ENCODE assay signal across 8 mouse cellular contexts in the genomic region with DNA sequence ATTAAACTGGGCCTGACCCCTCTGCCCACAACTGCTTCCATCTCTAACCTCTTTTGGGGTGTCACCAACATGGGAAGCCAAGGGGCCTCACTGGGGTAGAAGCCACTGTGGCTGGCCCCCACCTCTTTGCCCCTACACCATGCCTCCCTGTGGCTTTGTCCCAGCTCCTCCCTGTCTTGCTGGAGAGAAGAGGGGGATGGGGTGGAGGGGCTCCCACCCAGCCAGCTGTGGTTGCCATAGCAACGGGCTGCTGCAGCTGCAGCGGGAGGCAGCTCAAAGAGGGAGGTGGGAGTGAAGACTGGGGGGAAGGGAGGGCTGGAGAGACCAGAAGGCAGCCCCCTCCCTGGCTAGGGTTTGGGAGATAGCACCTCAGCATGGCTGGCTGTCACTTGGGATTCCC. TPM values are rescaled to one million over a fixed set of nuclear protein-coding genes. Genes with fewer than 3 reads are reported as not detected.
A peak's percentile ranks its signal among the peaks of the same experiment; 100 is the strongest.
DNase-seq lines count a peak whose midpoint lies in the region; ATAC-seq and TF ChIP-seq lines count a peak whose summit lies in the region.

No protein-coding gene starts in this region.

- peak overlapping the region; percentile 77 for H3K27ac ChIP-seq in heart, embryonic 10.5 days
- H3K27ac ChIP-seq in embryonic facial prominence, embryonic 15.5 days (replicated peaks) = peak overlapping the region; percentile 93
- peak overlapping the region; percentile 95 for H3K27ac ChIP-seq in limb, embryonic 10.5 days
- peak overlapping the region; percentile 99 for H3K27ac ChIP-seq in olfactory bulb, adult 2 months (ENCODE audit: insufficient read depth, low read depth, low read length)

- peak overlapping the region; percentile 47 for H3K4me2 ChIP-seq in embryonic facial prominence, embryonic 15.5 days (replicated peaks)

- H3K4me3 ChIP-seq in heart, embryonic 10.5 days = no peak overlapping the region; the same call in 1 of the 2 replicates
- peak overlapping the region; percentile 3 for H3K4me3 ChIP-seq in embryonic facial prominence, embryonic 15.5 days (replicated peaks)
- H3K4me3 ChIP-seq in limb, embryonic 10.5 days = peak overlapping the region; percentile 45
- H3K4me3 ChIP-seq in olfactory bulb, adult 2 months (ENCODE audit: insufficient read depth, low read depth, low read length) = peak overlapping the region; percentile 10

- no peak overlapping the region for H3K9ac ChIP-seq in embryonic facial prominence, embryonic 15.5 days

- peaks cover 49% of the 10 kb centered on the region; the same call in 1 of the 2 replicates for H3K27me3 ChIP-seq in heart, embryonic 10.5 days (ENCODE audit: insufficient read depth, poor library complexity, severe bottlenecking)
- no peaks in the 10 kb centered on the region for H3K27me3 ChIP-seq in embryonic facial prominence, embryonic 15.5 days
- no peaks in the 10 kb centered on the region for H3K27me3 ChIP-seq in limb, embryonic 10.5 days (ENCODE audit: low read depth, poor library complexity, severe bottlenecking)

- no peak for DNase-seq in heart, embryonic 10.5 days (ENCODE audit: low spot score)
- no peak for DNase-seq in heart, adult 18-20 months
- peak; percentile 95 for DNase-seq in ES-CJ7 (ENCODE audit: low read depth, low spot score)
- peak; percentile 89 for DNase-seq in limb, embryonic 10.5 days (ENCODE audit: low spot score)
- DNase-seq in cerebellum, postnatal 36 days = no peak

- no peak for TF ChIP-seq POLR2A in olfactory bulb, adult 2 months (IDR thresholded peaks at IDR 0.05; ENCODE audit: insufficient read depth, low read depth, low read length)

- 0% methylated on average over 2 of the region's 2 CpGs for WGBS in heart, embryonic 10.5 days
- 0% methylated on average over 2 of the region's 2 CpGs for WGBS in embryonic facial prominence, embryonic 15.5 days
- WGBS in limb, embryonic 10.5 days = 0% methylated on average over 2 of the region's 2 CpGs
- 0% methylated on average over 2 of the region's 2 CpGs for WGBS in olfactory bulb, adult 2 months

- peak; percentile 73 for ATAC-seq in embryonic facial prominence, embryonic 15.5 days (ENCODE audit: insufficient number of reproducible peaks, low FRiP score, low TSS enrichment, low read depth)
- ATAC-seq in CD4-positive, CD25-positive, alpha-beta regulatory T cell, adult 4 months = no peak

- no peaks in the 10 kb centered on the region for H3K36me3 ChIP-seq in heart, embryonic 10.5 days
- H3K36me3 ChIP-seq in embryonic facial prominence, embryonic 15.5 days = no peaks in the 10 kb centered on the region
- peaks cover 35% of the 10 kb centered on the region for H3K36me3 ChIP-seq in limb, embryonic 10.5 days

- H3K4me1 ChIP-seq in heart, embryonic 10.5 days = peaks cover 64% of the 10 kb centered on the region
- H3K4me1 ChIP-seq in embryonic facial prominence, embryonic 15.5 days = peaks cover 81% of the 10 kb centered on the region
- peaks cover 96% of the 10 kb centered on the region for H3K4me1 ChIP-seq in limb, embryonic 10.5 days
- H3K4me1 ChIP-seq in olfactory bulb, adult 2 months (ENCODE audit: control insufficient read depth, insufficient read depth, low read length) = peaks cover 76% of the 10 kb centered on the region

- no peak for TF ChIP-seq CTCF in olfactory bulb, adult 2 months (IDR thresholded peaks at IDR 0.05; ENCODE audit: insufficient read depth, low read depth, low read length)

- H3K9me3 ChIP-seq in heart, embryonic 10.5 days = no peaks in the 10 kb centered on the region
- H3K9me3 ChIP-seq in embryonic facial prominence, embryonic 15.5 days (replicated peaks) = no peaks in the 10 kb centered on the region
- H3K9me3 ChIP-seq in limb, embryonic 10.5 days (replicated peaks) = no peaks in the 10 kb centered on the region

RNA-seq across cellular contexts. Expression of a gene that starts 13.8 kb away (rescaled TPM):
- 2.5 and 8.7 TPM in 2 replicates for polyA plus RNA-seq in heart, embryonic 10.5 days (2016; fragmentation: Nextera tagmentation; extraction: Ambion mirVana)
- total RNA-seq in heart, adult 18-20 months (2021) = 1 to 10 TPM in 1 of 2 experiments, under 1 TPM in 1; 0.47 to 1.1 TPM
- polyA plus RNA-seq in embryonic facial prominence, embryonic 15.5 days (2015; fragmentation: Nextera tagmentation; extraction: Ambion mirVana) = 14.4 and 20.4 TPM in 2 replicates
- 24.0 and 32.9 TPM in 2 replicates for polyA plus RNA-seq in limb, embryonic 10.5 days (2016; fragmentation: Nextera tagmentation; extraction: Ambion mirVana)
- polyA plus RNA-seq in olfactory bulb, adult 2 months (2012; ENCODE audit: insufficient read depth, insufficient read length, low replicate concordance, missing spikeins) = not detected in 2 replicates
- polyA plus RNA-seq in CD4-positive, CD25-positive, alpha-beta regulatory T cell, adult 4 months (2017; shearing (Covaris generic)) = not detected

RNA-seq across cellular contexts. Expression of a gene that starts 28.4 kb away (rescaled TPM):
- 6.4 and 13.8 TPM in 2 replicates for polyA plus RNA-seq in heart, embryonic 10.5 days (2016; fragmentation: Nextera tagmentation; extraction: Ambion mirVana)
- total RNA-seq in heart, adult 18-20 months (2021) = 1 to 10 TPM; 5.8 to 7.5 TPM
- 17.3 and 18.1 TPM in 2 replicates for polyA plus RNA-seq in embryonic facial prominence, embryonic 15.5 days (2015; fragmentation: Nextera tagmentation; extraction: Ambion mirVana)
- polyA plus RNA-seq in limb, embryonic 10.5 days (2016; fragmentation: Nextera tagmentation; extraction: Ambion mirVana) = 5.4 and 6.1 TPM in 2 replicates
- not detected in 2 replicates for polyA plus RNA-seq in olfactory bulb, adult 2 months (2012; ENCODE audit: insufficient read depth, insufficient read length, low replicate concordance, missing spikeins)
- not detected for polyA plus RNA-seq in CD4-positive, CD25-positive, alpha-beta regulatory T cell, adult 4 months (2017; shearing (Covaris generic))

RNA-seq across cellular contexts. Expression of a gene that starts 35.8 kb away (rescaled TPM):
- polyA plus RNA-seq in heart, embryonic 10.5 days (2016; fragmentation: Nextera tagmentation; extraction: Ambion mirVana) = 32.4 and 63.4 TPM in 2 replicates
- 10 to 100 TPM; 45.7 to 53.8 TPM for total RNA-seq in heart, adult 18-20 months (2021)
- polyA plus RNA-seq in embryonic facial prominence, embryonic 15.5 days (2015; fragmentation: Nextera tagmentation; extraction: Ambion mirVana) = 212 and 261 TPM in 2 replicates
- 58.8 and 71.8 TPM in 2 replicates for polyA plus RNA-seq in limb, embryonic 10.5 days (2016; fragmentation: Nextera tagmentation; extraction: Ambion mirVana)
- not detected in 2 replicates for polyA plus RNA-seq in olfactory bulb, adult 2 months (2012; ENCODE audit: insufficient read depth, insufficient read length, low replicate concordance, missing spikeins)
- polyA plus RNA-seq in CD4-positive, CD25-positive, alpha-beta regulatory T cell, adult 4 months (2017; shearing (Covaris generic)) = 10 to 100 TPM; 71.7 to 73.2 TPM

Comparison
In these comparisons a context has a peak if more than half of its experiments do, and no peak if none do; other contexts are left out.
1. DNase-seq: peak in ES-CJ7 (single experiment) and limb, embryonic 10.5 days (single experiment); none in heart, embryonic 10.5 days (single experiment), heart, adult 18-20 months (0 of 2) and cerebellum, postnatal 36 days (0 of 2).
2. Peak in every context shown above with its lines, with median percentiles within 50 percentile points of each other: H3K27ac ChIP-seq.